ENCODE assay signal across 12 mouse cellular contexts in the genomic region with DNA sequence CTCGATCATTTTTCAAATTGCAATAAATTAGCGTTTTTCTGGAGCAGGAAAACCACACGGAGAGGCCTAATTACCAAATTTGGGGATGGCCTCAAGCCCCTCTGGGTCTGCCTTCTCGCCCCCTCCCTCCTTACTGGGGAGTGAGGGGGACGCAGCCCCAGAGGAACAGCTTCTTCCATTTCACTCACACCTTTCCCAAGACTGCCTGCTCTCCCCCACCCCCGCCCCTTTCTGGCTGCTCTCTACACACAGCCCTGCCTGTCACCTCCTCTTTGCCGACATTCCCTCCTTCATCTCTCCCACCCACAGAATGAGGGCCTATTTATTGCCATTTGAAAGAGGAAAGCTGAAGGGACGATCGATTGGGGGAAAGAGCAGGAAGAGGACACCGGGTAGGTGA.
DNase-seq lines count a peak whose midpoint lies in the region; ATAC-seq lines count a peak whose summit lies in the region.
"Had no signal": no experiment of that assay in that cellular context is flagged by ENCODE, and none has a peak within 500 bp of the region (broad histone marks: within the 10 kb centered on the region; RNA-seq: fewer than 3 reads in every experiment).

No protein-coding gene starts in this region.

- H3K36me3 ChIP-seq in kidney, embryonic 14.5 days (ENCODE audit: control insufficient read depth, insufficient read depth, low read length) = no peaks in the 10 kb centered on the region
- H3K36me3 ChIP-seq in embryonic facial prominence, embryonic 13.5 days = no peaks in the 10 kb centered on the region
- H3K36me3 ChIP-seq in hindbrain, embryonic 12.5 days = no peaks in the 10 kb centered on the region
- H3K36me3 ChIP-seq in midbrain, embryonic 12.5 days = no peaks in the 10 kb centered on the region
- H3K36me3 ChIP-seq: liver, embryonic 12.5 days had no signal

- WGBS in kidney, embryonic 14.5 days = 34% methylated on average over 8 of the region's 10 CpGs
- WGBS in embryonic facial prominence, embryonic 13.5 days = 21% methylated on average over 9 of the region's 10 CpGs
- 21% methylated on average over 10 of the region's 10 CpGs for WGBS in hindbrain, embryonic 12.5 days
- 27% methylated on average over 7 of the region's 10 CpGs for WGBS in midbrain, embryonic 12.5 days

- no peak for DNase-seq in kidney, postnatal 4 days
- DNase-seq in retina, embryonic 14.5 days (ENCODE audit: low spot score) = no peak
- DNase-seq in embryo, embryonic 11 days = no peak
- DNase-seq in kidney, adult 18-20 months = no peak
- DNase-seq: gastrocnemius, postnatal 10 days; right cerebral cortex, postnatal 25 days had no signal

- ATAC-seq in kidney, embryonic 14.5 days (ENCODE audit: low FRiP score, low TSS enrichment) = peak; percentile 50; the same call in 1 of the 2 replicates
- no peak for ATAC-seq in embryonic facial prominence, embryonic 13.5 days (ENCODE audit: insufficient number of reproducible peaks, insufficient read depth, low FRiP score, low TSS enrichment, low read depth)
- peak; percentile 53; the same call in 1 of the 2 replicates for ATAC-seq in hindbrain, embryonic 12.5 days (ENCODE audit: low FRiP score)
- ATAC-seq in midbrain, embryonic 12.5 days (ENCODE audit: low FRiP score, low read depth) = peak; percentile 20; the same call in 1 of the 2 replicates
- ATAC-seq: CD4-positive, CD25-positive, alpha-beta regulatory T cell, adult 4 months; liver, embryonic 12.5 days had no signal

- H3K4me3 ChIP-seq in kidney, embryonic 14.5 days (ENCODE audit: low read length) = no peak overlapping the region
- H3K4me3 ChIP-seq in embryonic facial prominence, embryonic 13.5 days = no peak overlapping the region
- H3K4me3 ChIP-seq in hindbrain, embryonic 12.5 days = no peak overlapping the region
- no peak overlapping the region for H3K4me3 ChIP-seq in midbrain, embryonic 12.5 days
- H3K4me3 ChIP-seq: liver, embryonic 12.5 days had no signal

- no peak overlapping the region for H3K9ac ChIP-seq in kidney, embryonic 14.5 days (ENCODE audit: low read depth, low read length)
- no peak overlapping the region for H3K9ac ChIP-seq in embryonic facial prominence, embryonic 13.5 days
- H3K9ac ChIP-seq in hindbrain, embryonic 12.5 days = no peak overlapping the region
- no peak overlapping the region for H3K9ac ChIP-seq in midbrain, embryonic 12.5 days (replicated peaks)
- H3K9ac ChIP-seq: liver, embryonic 12.5 days had no signal

- no peak overlapping the region for H3K27ac ChIP-seq in kidney, embryonic 14.5 days (ENCODE audit: low read depth, low read length)
- no peak overlapping the region for H3K27ac ChIP-seq in embryonic facial prominence, embryonic 13.5 days
- peak overlapping the region; percentile 62 for H3K27ac ChIP-seq in hindbrain, embryonic 12.5 days
- H3K27ac ChIP-seq in midbrain, embryonic 12.5 days (replicated peaks) = no peak overlapping the region
- H3K27ac ChIP-seq: liver, embryonic 12.5 days had no signal

- H3K4me2 ChIP-seq in kidney, embryonic 14.5 days (replicated peaks; ENCODE audit: low read depth, low read length) = no peak overlapping the region; the same call in 1 of the 2 replicates
- peak overlapping the region; percentile 51 for H3K4me2 ChIP-seq in embryonic facial prominence, embryonic 13.5 days
- peak overlapping the region; percentile 41 for H3K4me2 ChIP-seq in hindbrain, embryonic 12.5 days (replicated peaks)
- peak overlapping the region; percentile 38 for H3K4me2 ChIP-seq in midbrain, embryonic 12.5 days (replicated peaks)
- H3K4me2 ChIP-seq: liver, embryonic 12.5 days had no signal

- H3K4me1 ChIP-seq in kidney, embryonic 14.5 days (ENCODE audit: control insufficient read depth, insufficient read depth, low read length) = no peaks in the 10 kb centered on the region
- peaks cover 10% of the 10 kb centered on the region for H3K4me1 ChIP-seq in embryonic facial prominence, embryonic 13.5 days
- peaks cover 11% of the 10 kb centered on the region; the same call in 1 of the 2 replicates for H3K4me1 ChIP-seq in hindbrain, embryonic 12.5 days
- H3K4me1 ChIP-seq in midbrain, embryonic 12.5 days = peaks cover 14% of the 10 kb centered on the region
- H3K4me1 ChIP-seq: liver, embryonic 12.5 days had no signal

- H3K27me3 ChIP-seq in kidney, embryonic 14.5 days (ENCODE audit: control insufficient read depth, insufficient read depth, low read length) = peaks cover 6% of the 10 kb centered on the region; the same call in 1 of the 2 replicates
- peaks cover 91% of the 10 kb centered on the region for H3K27me3 ChIP-seq in embryonic facial prominence, embryonic 13.5 days
- peaks cover 95% of the 10 kb centered on the region for H3K27me3 ChIP-seq in hindbrain, embryonic 12.5 days
- peaks cover 96% of the 10 kb centered on the region for H3K27me3 ChIP-seq in midbrain, embryonic 12.5 days

- H3K9me3 ChIP-seq in kidney, embryonic 14.5 days (ENCODE audit: control insufficient read depth, low read length) = no peaks in the 10 kb centered on the region
- H3K9me3 ChIP-seq in embryonic facial prominence, embryonic 13.5 days = no peaks in the 10 kb centered on the region
- no peaks in the 10 kb centered on the region for H3K9me3 ChIP-seq in hindbrain, embryonic 12.5 days (replicated peaks)
- no peaks in the 10 kb centered on the region for H3K9me3 ChIP-seq in midbrain, embryonic 12.5 days
- H3K9me3 ChIP-seq: liver, embryonic 12.5 days had no signal
